Comparison of ENCODE assay signal across 11 mouse cellular contexts in the genomic region with DNA sequence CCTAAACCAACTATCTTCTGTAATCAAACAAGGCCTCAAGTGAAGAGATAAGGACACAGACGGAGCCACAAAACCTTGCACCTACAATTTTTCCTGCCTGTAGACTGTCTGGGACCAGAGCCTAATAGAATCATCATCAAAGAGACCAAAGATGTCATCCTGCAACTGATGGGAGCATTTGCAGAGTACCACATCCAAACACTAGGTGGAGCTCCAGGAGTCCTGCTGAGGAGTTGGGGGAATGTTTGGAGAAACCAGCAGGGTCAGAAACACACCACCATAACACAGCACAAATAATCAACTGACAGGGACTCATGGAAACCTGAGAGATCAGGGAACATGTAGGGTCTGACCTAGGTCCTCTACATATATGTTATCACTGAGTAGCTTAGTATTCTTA.
DNase-seq lines count a peak whose midpoint lies in the region; ATAC-seq and TF ChIP-seq lines count a peak whose summit lies in the region.
"Had no signal": no experiment of that assay in that cellular context is flagged by ENCODE, and none has a peak within 500 bp of the region (broad histone marks: within the 10 kb centered on the region; RNA-seq: fewer than 3 reads in every experiment).

No protein-coding gene starts in this region.

- no peaks in the 10 kb centered on the region for H3K4me1 ChIP-seq in forebrain, postnatal 0 days (ENCODE audit: insufficient read depth)
- H3K4me1 ChIP-seq in forebrain, embryonic 13.5 days = no peaks in the 10 kb centered on the region
- H3K4me1 ChIP-seq in limb, embryonic 11.5 days (ENCODE audit: control insufficient read depth, insufficient read depth, low read length) = no peaks in the 10 kb centered on the region
- no peaks in the 10 kb centered on the region for H3K4me1 ChIP-seq in limb, embryonic 10.5 days
- H3K4me1 ChIP-seq: megakaryocyte, embryonic 14.5 days had no signal

- 40% methylated on average over 1 of the region's 1 CpGs for WGBS in forebrain, postnatal 0 days
- 30% methylated on average over 1 of the region's 1 CpGs for WGBS in forebrain, embryonic 13.5 days
- 48% methylated on average over 1 of the region's 1 CpGs for WGBS in limb, embryonic 11.5 days
- 29% methylated on average over 1 of the region's 1 CpGs for WGBS in limb, embryonic 10.5 days

- no peak overlapping the region for H3K9ac ChIP-seq in forebrain, postnatal 0 days
- no peak overlapping the region for H3K9ac ChIP-seq in forebrain, embryonic 13.5 days
- H3K9ac ChIP-seq in limb, embryonic 11.5 days (ENCODE audit: low read length) = no peak overlapping the region

- H3K9me3 ChIP-seq in forebrain, postnatal 0 days (ENCODE audit: low read length) = no peaks in the 10 kb centered on the region
- H3K9me3 ChIP-seq in forebrain, embryonic 13.5 days (replicated peaks) = no peaks in the 10 kb centered on the region
- no peaks in the 10 kb centered on the region for H3K9me3 ChIP-seq in limb, embryonic 11.5 days (ENCODE audit: control insufficient read depth, low read length)
- no peaks in the 10 kb centered on the region for H3K9me3 ChIP-seq in limb, embryonic 10.5 days (replicated peaks)
- H3K9me3 ChIP-seq: megakaryocyte, embryonic 14.5 days had no signal

- in situ Hi-C loops in Patski (cut with MboI; ENCODE audit: low pct_unique_long_range_greater_than_20kb) = no loop called here

- H3K36me3 ChIP-seq in forebrain, postnatal 0 days (ENCODE audit: insufficient read depth) = no peaks in the 10 kb centered on the region
- no peaks in the 10 kb centered on the region for H3K36me3 ChIP-seq in forebrain, embryonic 13.5 days (ENCODE audit: poor library complexity, severe bottlenecking)
- no peaks in the 10 kb centered on the region for H3K36me3 ChIP-seq in limb, embryonic 11.5 days (ENCODE audit: control insufficient read depth, insufficient read depth, low read length)
- H3K36me3 ChIP-seq in limb, embryonic 10.5 days = no peaks in the 10 kb centered on the region

- DNase-seq in forebrain, postnatal 0 days = peak; percentile 0
- DNase-seq in limb, embryonic 11.5 days (ENCODE audit: low spot score) = peak; percentile 24
- DNase-seq in limb, embryonic 10.5 days (ENCODE audit: low spot score) = no peak
- DNase-seq in Patski (ENCODE audit: low read depth, low spot score) = no peak
- DNase-seq in kidney, postnatal 14 days = peak; percentile 0
- DNase-seq: gastrocnemius, postnatal 14 days had no signal

- no peak overlapping the region for H3K4me3 ChIP-seq in forebrain, postnatal 0 days (ENCODE audit: low read depth, low read length)
- H3K4me3 ChIP-seq in forebrain, embryonic 13.5 days = no peak overlapping the region
- H3K4me3 ChIP-seq in limb, embryonic 11.5 days (ENCODE audit: low read depth, low read length) = no peak overlapping the region
- no peak overlapping the region for H3K4me3 ChIP-seq in limb, embryonic 10.5 days
- H3K4me3 ChIP-seq: megakaryocyte, embryonic 14.5 days had no signal

- no peak for ATAC-seq in forebrain, postnatal 0 days
- ATAC-seq in forebrain, embryonic 13.5 days = no peak
- ATAC-seq in limb, embryonic 11.5 days (ENCODE audit: insufficient number of reproducible peaks, low FRiP score, low TSS enrichment, low read depth) = no peak
- no peak for ATAC-seq in Patski
- ATAC-seq in inflammation-experienced regulatory T-cells, adult 6 months = no peak
- ATAC-seq in CD4-positive, CD25-positive, alpha-beta regulatory T cell, adult 4 months = no peak

- CTCF ChIA-PET in Patski (lab: Charles Lee) = no interaction called here

- no peaks in the 10 kb centered on the region for H3K27me3 ChIP-seq in forebrain, postnatal 0 days (ENCODE audit: insufficient read depth, low read length)
- no peaks in the 10 kb centered on the region for H3K27me3 ChIP-seq in forebrain, embryonic 13.5 days
- H3K27me3 ChIP-seq in limb, embryonic 11.5 days (ENCODE audit: control insufficient read depth, insufficient read depth, low read length) = no peaks in the 10 kb centered on the region
- no peaks in the 10 kb centered on the region for H3K27me3 ChIP-seq in limb, embryonic 10.5 days (ENCODE audit: low read depth, poor library complexity, severe bottlenecking)
- H3K27me3 ChIP-seq in Patski = peaks cover 8% of the 10 kb centered on the region
- H3K27me3 ChIP-seq: CH12.LX; megakaryocyte, embryonic 14.5 days had no signal

- POLR2A ChIA-PET in Patski (lab: Charles Lee) = no interaction called here

- no peak overlapping the region for H3K4me2 ChIP-seq in forebrain, postnatal 0 days (ENCODE audit: low read depth)
- H3K4me2 ChIP-seq in forebrain, embryonic 13.5 days = no peak overlapping the region
- no peak overlapping the region for H3K4me2 ChIP-seq in limb, embryonic 11.5 days (ENCODE audit: low read depth, severe bottlenecking)

- H3K27ac ChIP-seq in forebrain, postnatal 0 days (ENCODE audit: low read depth, low read length) = no peak overlapping the region
- H3K27ac ChIP-seq in forebrain, embryonic 13.5 days = no peak overlapping the region
- no peak overlapping the region for H3K27ac ChIP-seq in limb, embryonic 11.5 days (replicated peaks; ENCODE audit: low read depth, low read length)
- H3K27ac ChIP-seq in limb, embryonic 10.5 days = no peak overlapping the region

- TF ChIP-seq CTCF in forebrain, postnatal 0 days (IDR thresholded peaks at IDR 0.05; ENCODE audit: low read depth) = peak; percentile 50
- peak; percentile 60 for TF ChIP-seq CTCF in Patski (IDR thresholded peaks at IDR 0.05)

Comparison
In these comparisons a context has a peak if more than half of its experiments do, and no peak if none do; other contexts are left out.
1. DNase-seq: peak in forebrain, postnatal 0 days (single experiment), limb, embryonic 11.5 days (single experiment) and kidney, postnatal 14 days (single experiment); none in limb, embryonic 10.5 days (single experiment) and Patski (single experiment).